Mouse (Mus musculus): ENCODE measurements at regions not wholly inside any gene's neighbourhood (a gene's known extent, or its start where the extent isn't known, plus 50 kb on each side); places are given as distances from the start of the nearest gene placed in this dataset.

GRCm38 (mm10) chr4:87590797-87591196 is 360.5 kb upstream of the Slc24a2 start:
- TF ChIP-seq CTCF (IDR thresholded peaks at IDR 0.05; ENCODE audit: insufficient read depth, low read depth, low read length) (no peak), POLR2A (IDR thresholded peaks at IDR 0.05; ENCODE audit: insufficient read depth, low read depth, low read length) (no peak)
